Mouse (Mus musculus) megakaryocyte, embryonic 14.5 days (primary cell): ENCODE measurements around the gene Zdhhc6.

Source experiments
- FLI1 ChIP-seq: IDR thresholded peaks from 2 replicates; pipeline ENCODE4 v1.6.1; 2012; ENCODE audit warnings: low read length, inconsistent platforms, mixed read lengths
- GATA1 ChIP-seq: IDR thresholded peaks from 3 replicates; pipeline ENCODE4 v1.6.1; 2012; ENCODE audit warnings: mixed read lengths, low read length, inconsistent platforms, borderline replicate concordance

DNA sequence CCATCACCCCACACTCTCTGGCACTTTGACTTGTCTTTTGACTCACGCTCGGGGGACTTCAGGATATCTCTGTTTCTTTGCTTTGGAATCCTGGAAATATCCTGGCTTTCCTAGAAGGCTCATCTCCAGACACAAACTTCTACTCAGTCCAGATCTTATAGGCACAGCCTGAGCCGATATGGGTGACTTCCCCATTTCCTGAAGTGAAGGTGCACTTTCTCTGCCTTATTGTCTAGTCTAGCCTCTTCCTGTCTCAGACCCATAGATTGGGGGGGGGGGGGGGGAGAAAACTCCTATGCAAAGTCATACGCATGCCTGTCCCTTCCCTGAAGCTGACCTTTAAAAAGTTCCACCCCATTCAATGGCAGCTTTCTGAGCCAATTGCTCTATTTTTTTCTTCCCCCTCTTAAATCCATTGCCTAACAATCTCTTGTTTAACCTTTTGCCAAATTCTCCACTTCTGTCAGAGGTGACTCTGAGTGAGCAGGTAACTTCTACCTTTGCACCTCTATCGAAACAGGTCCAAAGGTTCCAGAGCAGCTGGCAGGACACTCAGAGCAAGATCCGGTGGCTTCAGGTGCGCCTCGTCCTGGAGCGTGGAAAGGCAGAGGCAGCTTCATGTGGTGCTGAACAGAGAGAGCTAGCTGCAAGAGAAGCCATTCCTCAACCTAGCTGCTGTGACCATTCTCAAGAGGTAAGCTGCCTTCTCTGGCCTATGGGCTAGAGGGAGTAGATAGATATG, 64.3 kb downstream of the Zdhhc6 start, which contains the start of gene Acsl5:
- no peak for TF ChIP-seq GATA1
- TF ChIP-seq FLI1: no peak
